Mouse (Mus musculus) kidney, postnatal 14 days (tissue): ENCODE results near the gene 4930404H24Rik.

ENCODE experiments used
- DNase-seq: peaks from one replicate; pipeline ENCODE4 v3.0.0; 2022; ENCODE audit warnings: mixed read lengths

The 4930404H24Rik gene

GRCm38 (mm10) chr2:153542936-153543668, 50.5 kb downstream of the 4930404H24Rik start:
- DNase-seq, result no peak
